Mouse (Mus musculus): Measurements from ENCODE around the gene Slc35a2. TPM values are rescaled to one million over a fixed set of nuclear protein-coding genes. Genes with fewer than 3 reads are reported as not detected.
A peak's percentile ranks its signal among the peaks of the same experiment; 100 is the strongest.
"Not testable (repeated sequence)": the region's sequence is repeated elsewhere in the genome, so short reads cannot be mapped to it uniquely, and the experiment has no call there.

The Slc35a2 gene
- polyA plus RNA-seq, 1 experiment from 2014 or later, result 40.1 TPM

GRCm38 (mm10) chrX:7867141-7867540 lies 16.7 kb upstream of the Slc35a2 start:
- no peak overlapping the region for H3K9ac ChIP-seq
- no peak overlapping the region for H3K4me3 ChIP-seq
- no peak overlapping the region for H3K4me2 ChIP-seq (replicated peaks)
- ATAC-seq (ENCODE audit: low FRiP score), result no peak
- WGBS, result 94% methylated on average over 1 of the region's 1 CpGs
- no peak overlapping the region for H3K27ac ChIP-seq
- no peaks in the 10 kb centered on the region for H3K27me3 ChIP-seq
- H3K4me1 ChIP-seq, result no peaks in the 10 kb centered on the region
- no peaks in the 10 kb centered on the region for H3K9me3 ChIP-seq (replicated peaks)
- peaks cover 10% of the 10 kb centered on the region; the same call in 1 of the 2 replicates for H3K36me3 ChIP-seq

- WGBS, result 32% methylated on average over 2 of the region's 2 CpGs
- Histone ChIP-seq H3K27ac (no peak overlapping the region), H3K27me3 (no peaks in the 10 kb centered on the region), H3K9me3 (replicated peaks) (no peaks in the 10 kb centered on the region), H3K36me3 (peaks cover 11% of the 10 kb centered on the region; the same call in 1 of the 2 replicates), H3K4me2 (replicated peaks) (no peak overlapping the region), H3K9ac (no peak overlapping the region), H3K4me1 (no peaks in the 10 kb centered on the region), H3K4me3 (no peak overlapping the region)
- ATAC-seq (ENCODE audit: low FRiP score), result no peak
Measured at GRCm38 (mm10) chrX:7868506-7868905, 15.3 kb upstream of the Slc35a2 start.

GRCm38 (mm10) chrX:7869826-7870225 lies 14.0 kb upstream of the Slc35a2 start:
- Histone ChIP-seq H3K27me3 (no peaks in the 10 kb centered on the region), H3K4me2 (replicated peaks) (no peak overlapping the region), H3K4me1 (no peaks in the 10 kb centered on the region), H3K4me3 (no peak overlapping the region), H3K36me3 (peaks cover 18% of the 10 kb centered on the region; the same call in 1 of the 2 replicates), H3K9me3 (replicated peaks) (no peaks in the 10 kb centered on the region), H3K9ac (no peak overlapping the region), H3K27ac (no peak overlapping the region)
- ATAC-seq (ENCODE audit: low FRiP score), result no peak
- 36% methylated on average over 3 of the region's 3 CpGs for WGBS

- H3K4me3 ChIP-seq, result peak within 1 kb of the TSS; percentile 41
- no peaks in the 10 kb centered on the region for H3K9me3 ChIP-seq (replicated peaks)
- ATAC-seq (ENCODE audit: low FRiP score), result peak; percentile 86
- H3K36me3 ChIP-seq, result 0 out of 2 replicates have a peak, but pooled peaks cover 8% of the 10 kb centered on the region
- peaks cover 9% of the 10 kb centered on the region; the same call in 1 of the 2 replicates for H3K4me1 ChIP-seq
- peak within 1 kb of the TSS; percentile 32; the same call in 1 of the 2 replicates for H3K27ac ChIP-seq
- WGBS, result 17% methylated on average over 35 of the region's 38 CpGs
- no peaks in the 10 kb centered on the region for H3K27me3 ChIP-seq
- H3K4me2 ChIP-seq (replicated peaks), result peak within 1 kb of the TSS; percentile 80
- peak within 1 kb of the TSS; percentile 49 for H3K9ac ChIP-seq
Measured at GRCm38 (mm10) chrX:7878007-7878419, 5.8 kb upstream of the Slc35a2 start, which contains the start of gene Pim2. Gene Pim2, plus strand, starts transcription at chrX:7878262.

GRCm38 (mm10) chrX:7878495-7878894 lies 5.3 kb upstream of the Slc35a2 start:
- H3K4me3 ChIP-seq, result peak overlapping the region; percentile 41
- no peak; the same call in 1 of the 2 replicates for ATAC-seq (ENCODE audit: low FRiP score)
- no peaks in the 10 kb centered on the region for H3K27me3 ChIP-seq
- H3K4me1 ChIP-seq, result peaks cover 9% of the 10 kb centered on the region; the same call in 1 of the 2 replicates
- WGBS, result 12% methylated on average over 21 of the region's 21 CpGs
- H3K4me2 ChIP-seq (replicated peaks), result peak overlapping the region; percentile 80
- H3K9me3 ChIP-seq (replicated peaks), result no peaks in the 10 kb centered on the region
- no peak overlapping the region for H3K27ac ChIP-seq
- H3K9ac ChIP-seq, result peak overlapping the region; percentile 49
- 0 out of 2 replicates have a peak, but pooled peaks cover 7% of the 10 kb centered on the region for H3K36me3 ChIP-seq

- Histone ChIP-seq H3K27ac (no peak overlapping the region), H3K36me3 (no peaks in the 10 kb centered on the region), H3K27me3 (no peaks in the 10 kb centered on the region), H3K9ac (no peak overlapping the region), H3K4me1 (peaks cover 10% of the 10 kb centered on the region), H3K4me2 (replicated peaks) (peak overlapping the region; percentile 80), H3K9me3 (replicated peaks) (no peaks in the 10 kb centered on the region), H3K4me3 (peak overlapping the region; percentile 13)
- ATAC-seq (ENCODE audit: low FRiP score), result peak; percentile 63
- WGBS, result 16% methylated on average over 11 of the region's 11 CpGs
Measured at GRCm38 (mm10) chrX:7879819-7880218, 4.0 kb upstream of the Slc35a2 start.

GRCm38 (mm10) chrX:7898211-7898610 lies 14.4 kb downstream of the Slc35a2 start:
- peak overlapping the region; percentile 53 for H3K9ac ChIP-seq
- no peak for ATAC-seq (ENCODE audit: low FRiP score)
- no peaks in the 10 kb centered on the region for H3K27me3 ChIP-seq
- no peaks in the 10 kb centered on the region for H3K9me3 ChIP-seq (replicated peaks)
- peak overlapping the region; percentile 62 for H3K4me2 ChIP-seq (replicated peaks)
- H3K4me1 ChIP-seq, result peaks cover 8% of the 10 kb centered on the region
- H3K27ac ChIP-seq, result 0 out of 2 replicates have a peak overlapping the region, but pooled peaks have one; percentile 86
- H3K4me3 ChIP-seq, result peak overlapping the region; percentile 53
- H3K36me3 ChIP-seq, result peaks cover 17% of the 10 kb centered on the region
- 39% methylated on average over 13 of the region's 13 CpGs for WGBS

GRCm38 (mm10) chrX:7898880-7899874 lies 15.3 kb downstream of the Slc35a2 start, which contains the start of the genes Pqbp1 and Timm17b:
Gene Pqbp1, minus strand, starts transcription at chrX:7899269.
Gene Timm17b, plus strand, starts transcription at chrX:7899357.
- Histone ChIP-seq H3K9ac (peak within 1 kb of the TSS; percentile 53), H3K4me1 (peaks cover 8% of the 10 kb centered on the region), H3K9me3 (replicated peaks) (no peaks in the 10 kb centered on the region), H3K4me3 (peak within 1 kb of the TSS; percentile 53), H3K27ac (peak within 1 kb of the TSS; percentile 86), H3K27me3 (no peaks in the 10 kb centered on the region), H3K36me3 (peaks cover 15% of the 10 kb centered on the region), H3K4me2 (replicated peaks) (peak within 1 kb of the TSS; percentile 62)
- peak; percentile 99 for ATAC-seq (ENCODE audit: low FRiP score)
- 19% methylated on average over 62 of the region's 62 CpGs for WGBS

GRCm38 (mm10) chrX:7904441-7904840 lies 20.6 kb downstream of the Slc35a2 start:
- H3K4me3 ChIP-seq, result no peak overlapping the region
- 0 out of 2 replicates have a peak, but pooled peaks cover 10% of the 10 kb centered on the region for H3K36me3 ChIP-seq
- no peaks in the 10 kb centered on the region for H3K27me3 ChIP-seq
- no peak overlapping the region for H3K9ac ChIP-seq
- no peak for ATAC-seq (ENCODE audit: low FRiP score)
- WGBS, result 95% methylated on average over 5 of the region's 5 CpGs
- H3K27ac ChIP-seq, result no peak overlapping the region
- H3K4me2 ChIP-seq (replicated peaks), result no peak overlapping the region
- H3K9me3 ChIP-seq (replicated peaks), result no peaks in the 10 kb centered on the region
- H3K4me1 ChIP-seq, result 0 out of 2 replicates have a peak, but pooled peaks cover 2% of the 10 kb centered on the region

GRCm38 (mm10) chrX:7907735-7908134 lies 23.9 kb downstream of the Slc35a2 start, which contains the start of gene Gm10491:
Gene Gm10491, minus strand, starts transcription at chrX:7907835.
- no peak within 1 kb of the TSS for H3K9ac ChIP-seq
- WGBS, result 78% methylated on average over 5 of the region's 5 CpGs
- H3K4me1 ChIP-seq, result no peaks in the 10 kb centered on the region
- no peak within 1 kb of the TSS for H3K4me3 ChIP-seq
- H3K36me3 ChIP-seq, result 0 out of 2 replicates have a peak, but pooled peaks cover 10% of the 10 kb centered on the region
- H3K27me3 ChIP-seq, result no peaks in the 10 kb centered on the region
- no peak within 1 kb of the TSS for H3K27ac ChIP-seq
- no peak for ATAC-seq (ENCODE audit: low FRiP score)
- H3K4me2 ChIP-seq (replicated peaks), result no peak within 1 kb of the TSS
- H3K9me3 ChIP-seq (replicated peaks), result no peaks in the 10 kb centered on the region

- H3K4me1 ChIP-seq; H3K27me3 ChIP-seq; ATAC-seq (ENCODE audit: low FRiP score); H3K27ac ChIP-seq; H3K36me3 ChIP-seq; H3K9me3 ChIP-seq (replicated peaks); H3K4me2 ChIP-seq (replicated peaks); H3K4me3 ChIP-seq; H3K9ac ChIP-seq: not testable (repeated sequence)
- WGBS, result 92% methylated on average over 4 of the region's 4 CpGs
Measured at GRCm38 (mm10) chrX:7909242-7909641, 25.4 kb downstream of the Slc35a2 start, which contains the start of gene Gm10490. Gene Gm10490, plus strand, starts transcription at chrX:7909542.

GRCm38 (mm10) chrX:7910473-7910872 lies 26.6 kb downstream of the Slc35a2 start:
- 0 out of 2 replicates have a peak, but pooled peaks cover 10% of the 10 kb centered on the region for H3K36me3 ChIP-seq
- H3K9me3 ChIP-seq (replicated peaks), result no peaks in the 10 kb centered on the region
- no peak overlapping the region for H3K27ac ChIP-seq
- no peaks in the 10 kb centered on the region for H3K4me1 ChIP-seq
- no peak; the same call in 1 of the 2 replicates for ATAC-seq (ENCODE audit: low FRiP score)
- H3K4me2 ChIP-seq (replicated peaks), result no peak overlapping the region
- no peak overlapping the region for H3K9ac ChIP-seq
- H3K4me3 ChIP-seq, result no peak overlapping the region
- WGBS, result 50% methylated on average over 6 of the region's 6 CpGs
- no peaks in the 10 kb centered on the region for H3K27me3 ChIP-seq
